Mouse (Mus musculus) liver, embryonic 14.5 days (tissue): ENCODE measurements at regions not wholly inside any gene's neighbourhood (a gene's known extent, or its start where the extent isn't known, plus 50 kb on each side); places are given as distances from the start of the nearest gene placed in this dataset.

Experiments
- ATAC-seq: fragments of 200-750 bp; cut with Nextera tagmentation; 2 replicates; pipeline ENCODE4 v1.8.0; 2017; ENCODE audit warnings: moderate number of reproducible peaks, mild to moderate bottlenecking, moderate library complexity; ENCODE audit not compliant: insufficient read depth
- DNase-seq, 3 experiments: peaks; one replicate each; pipeline ENCODE4 v3.0.0-alpha.2; 2012 to 2013; ENCODE audit warnings: low read depth in 3 of 3, low spot score in 3 of 3
- H3K27ac ChIP-seq: fragments of 300-500 bp; sonication (generic); 2 replicates; pipeline ENCODE4 v1.5.1; 2014; ENCODE audit warnings: moderate library complexity, mild to moderate bottlenecking, control low read depth, inconsistent platforms
- H3K27me3 ChIP-seq: fragments of 300-500 bp; sonication (generic); 2 replicates; pipeline ENCODE4 v1.6.1; 2014; ENCODE audit warnings: mild to moderate bottlenecking, low read length, moderate library complexity; ENCODE audit not compliant: control insufficient read depth, insufficient read depth
- H3K36me3 ChIP-seq: fragments of 300-500 bp; sonication (generic); replicated peaks from 2 replicates; pipeline ENCODE4 v1.6.1; 2014; ENCODE audit warnings: low read depth; ENCODE audit not compliant: control insufficient read depth, insufficient read depth
- H3K4me1 ChIP-seq, 2 experiments: fragments of 200-500 bp in 1 of 2; fragments of 300-500 bp in 1 of 2; sonication (generic) in 1 of 2; replicated peaks; 2 replicates each; pipeline ENCODE4 v1.6.1; 2012 to 2014; ENCODE audit warnings: antibody characterized with exemption in 1 of 2, inconsistent platforms in 1 of 2, low read length in 1 of 2; ENCODE audit not compliant: control insufficient read depth in 2 of 2, insufficient read depth in 2 of 2
- H3K4me2 ChIP-seq: fragments of 300-500 bp; sonication (generic); 2 replicates; pipeline ENCODE4 v1.6.1; 2014; ENCODE audit warnings: low read depth, mild to moderate bottlenecking, control low read depth, moderate library complexity
- H3K4me3 ChIP-seq, 2 experiments: fragments of 200-500 bp in 1 of 2; fragments of 300-500 bp in 1 of 2; sonication (generic) in 1 of 2; 2 replicates each; pipeline ENCODE4 v1.5.1; 2012 to 2014; ENCODE audit warnings: low read depth in 2 of 2, low read length in 2 of 2, mild to moderate bottlenecking in 2 of 2, control low read depth in 1 of 2, inconsistent platforms in 1 of 2, moderate library complexity in 1 of 2; ENCODE audit not compliant: insufficient read depth in 1 of 2
- H3K9ac ChIP-seq: fragments of 300-500 bp; sonication (generic); replicated peaks from 2 replicates; pipeline ENCODE4 v1.6.1; 2014; ENCODE audit warnings: mild to moderate bottlenecking, control low read depth, moderate library complexity
- H3K9me3 ChIP-seq: fragments of 300-500 bp; sonication (generic); 2 replicates; pipeline ENCODE4 v1.6.1; 2016; ENCODE audit warnings: low read length, mixed read lengths; ENCODE audit not compliant: control insufficient read depth
- CTCF ChIP-seq: IDR thresholded peaks from 2 replicates; pipeline ENCODE4 v1.5.1; 2016; ENCODE audit warnings: antibody characterized with exemption, low read depth, control low read depth
- EP300 ChIP-seq: IDR thresholded peaks from 2 replicates; pipeline ENCODE4 v1.6.1; 2016; ENCODE audit warnings: antibody characterized with exemption, low read depth
- WGBS: fragments of 180-500 bp; shearing (Covaris S2); extraction: QIAGEN DNeasy Blood & Tissue Kit; methylation state at CpG from one replicate; pipeline ENCODE4 v1.1.7; 2014; ENCODE audit not compliant: insufficient replicate concordance; 5-methylcytosine and 5-hydroxymethylcytosine counted together

- Histone ChIP-seq H3K27ac (no peak overlapping the region), H3K4me3 (no peak overlapping the region), H3K4me2 (no peak overlapping the region), H3K9me3 (no peaks in the 10 kb centered on the region), H3K9ac (no peak overlapping the region), H3K4me1 (no peaks in the 10 kb centered on the region), H3K36me3 (no peaks in the 10 kb centered on the region), H3K27me3 (no peaks in the 10 kb centered on the region)
- 54% methylated on average over 5 of the region's 5 CpGs for WGBS
- no peak for DNase-seq
- no peak for TF ChIP-seq CTCF
- TF ChIP-seq EP300, result no peak
- no peak for ATAC-seq
Measured at GRCm38 (mm10) chr11:112910309-112910708, 128.3 kb downstream of the Sox9 start.

DNA sequence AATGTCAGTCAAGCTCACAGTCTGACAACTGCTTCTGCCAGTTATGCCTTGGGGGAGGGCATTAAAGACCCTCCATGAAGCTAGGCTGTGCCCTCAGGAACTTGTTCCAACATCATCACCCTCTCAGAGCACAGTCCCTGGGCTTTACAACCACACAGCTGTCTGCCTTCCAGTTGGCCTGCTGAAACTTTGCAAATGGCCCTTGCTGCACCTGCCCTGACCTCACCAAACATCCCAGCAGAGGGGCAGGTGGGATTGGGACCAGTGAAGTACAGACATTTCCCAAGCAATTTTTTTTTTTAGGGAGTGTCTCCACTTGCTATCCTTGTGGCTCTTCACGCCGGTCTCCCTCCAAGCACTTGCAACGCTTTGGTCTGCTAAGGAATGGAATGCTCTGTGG is 130.9 kb downstream of the Sox9 start:
- no peak for TF ChIP-seq CTCF
- no peak for TF ChIP-seq EP300
- no peak overlapping the region for H3K27ac ChIP-seq
- no peaks in the 10 kb centered on the region for H3K4me1 ChIP-seq
- no peak for DNase-seq
- no peak for ATAC-seq
- H3K27me3 ChIP-seq, result no peaks in the 10 kb centered on the region
- H3K4me2 ChIP-seq, result no peak overlapping the region
- H3K4me3 ChIP-seq, result no peak overlapping the region
- WGBS, result 57% methylated on average over 3 of the region's 3 CpGs
- H3K9ac ChIP-seq, result no peak overlapping the region
- no peaks in the 10 kb centered on the region for H3K9me3 ChIP-seq
- no peaks in the 10 kb centered on the region for H3K36me3 ChIP-seq

DNA sequence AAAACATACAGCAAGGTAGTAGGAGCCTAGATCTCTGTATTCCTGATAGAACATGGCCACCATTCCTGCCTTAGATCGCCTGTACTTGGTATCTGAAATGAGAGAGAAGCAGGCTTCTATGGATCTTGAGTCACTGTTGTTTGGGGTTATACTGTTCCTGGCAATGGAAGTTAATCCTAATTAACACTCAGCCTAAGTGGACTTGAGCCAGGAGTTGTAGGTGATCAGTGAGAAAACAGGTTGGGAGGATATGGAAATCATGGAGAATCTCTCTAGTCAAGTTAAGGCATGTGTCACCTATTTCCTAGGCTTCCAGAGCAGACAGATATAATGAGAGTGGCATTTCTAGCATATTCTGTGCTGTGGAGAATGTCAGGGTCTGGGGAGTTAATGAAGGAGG is 134.9 kb downstream of the Sox9 start:
- ATAC-seq, result no peak
- TF ChIP-seq EP300, result no peak
- WGBS, result 30% methylated on average over 1 of the region's 1 CpGs

DNA sequence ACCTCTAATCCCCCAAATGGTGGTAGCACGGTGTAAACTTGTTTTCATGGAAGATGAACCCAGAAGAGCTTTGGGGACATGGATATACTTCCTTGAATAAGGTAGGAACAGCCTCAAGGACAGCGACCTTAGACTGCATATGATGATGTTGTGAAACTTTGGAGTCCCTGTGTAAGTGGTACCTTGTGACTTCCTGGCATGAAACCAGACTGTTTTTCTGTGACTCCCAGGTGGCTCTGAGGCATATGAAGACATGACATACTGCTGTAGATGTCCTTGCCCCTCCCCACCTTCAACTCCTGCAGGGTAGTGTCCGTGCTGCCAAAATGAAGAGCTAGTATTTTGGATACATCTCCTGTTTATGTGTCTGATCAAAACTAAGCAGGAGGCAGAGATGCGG is 138.1 kb downstream of the Sox9 start:
- Histone ChIP-seq H3K9me3 (no peaks in the 10 kb centered on the region), H3K27ac (no peak overlapping the region), H3K9ac (no peak overlapping the region), H3K36me3 (no peaks in the 10 kb centered on the region), H3K4me2 (no peak overlapping the region), H3K27me3 (no peaks in the 10 kb centered on the region), H3K4me1 (no peaks in the 10 kb centered on the region), H3K4me3 (no peak overlapping the region)
- no peak for TF ChIP-seq EP300
- no peak for TF ChIP-seq CTCF
- DNase-seq (no peak), ATAC-seq (no peak)
- WGBS, result 57% methylated on average over 4 of the region's 4 CpGs

More for the DNA sequence above, 134.9 kb downstream of the Sox9 start:
- no peak for DNase-seq
- Histone ChIP-seq H3K27ac (no peak overlapping the region), H3K9me3 (no peaks in the 10 kb centered on the region), H3K4me2 (no peak overlapping the region), H3K4me3 (no peak overlapping the region), H3K4me1 (no peaks in the 10 kb centered on the region), H3K9ac (no peak overlapping the region), H3K27me3 (no peaks in the 10 kb centered on the region), H3K36me3 (no peaks in the 10 kb centered on the region)

DNA sequence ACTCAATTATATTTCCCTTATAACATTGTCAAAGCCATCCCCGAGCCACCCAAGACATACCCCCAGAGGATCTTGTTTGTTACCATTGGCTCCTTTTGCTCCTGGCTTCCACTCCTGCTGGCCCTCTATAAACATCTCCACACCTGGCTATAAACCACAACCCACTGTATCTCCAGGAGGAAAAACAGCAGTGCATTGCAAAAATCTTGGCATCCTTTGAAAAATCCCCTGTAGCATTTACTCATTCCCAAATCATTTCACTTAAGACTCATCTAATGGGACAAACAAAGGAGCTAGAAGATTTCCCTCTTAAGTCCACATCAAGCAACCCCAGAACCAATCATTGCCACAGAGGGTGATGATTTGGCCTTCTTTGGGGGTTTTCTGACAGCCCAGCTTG is 142.6 kb downstream of the Sox9 start:
- Histone ChIP-seq H3K36me3 (no peaks in the 10 kb centered on the region), H3K4me3 (no peak overlapping the region), H3K27me3 (no peaks in the 10 kb centered on the region), H3K4me1 (no peaks in the 10 kb centered on the region), H3K9ac (no peak overlapping the region), H3K9me3 (no peaks in the 10 kb centered on the region), H3K27ac (no peak overlapping the region), H3K4me2 (no peak overlapping the region)
- TF ChIP-seq CTCF (no peak), EP300 (no peak)
- ATAC-seq, result no peak
- no peak for DNase-seq
- WGBS, result 62% methylated on average over 1 of the region's 1 CpGs

- H3K27ac ChIP-seq, result no peak overlapping the region
- TF ChIP-seq EP300, result no peak
- TF ChIP-seq CTCF, result no peak
- 37% methylated on average over 6 of the region's 6 CpGs for WGBS
- no peaks in the 10 kb centered on the region for H3K9me3 ChIP-seq
- H3K4me2 ChIP-seq, result no peak overlapping the region
- H3K4me1 ChIP-seq, result no peaks in the 10 kb centered on the region
- H3K36me3 ChIP-seq, result no peaks in the 10 kb centered on the region
- ATAC-seq (no peak), DNase-seq (no peak)
- no peak overlapping the region for H3K4me3 ChIP-seq
- H3K9ac ChIP-seq, result no peak overlapping the region
- no peaks in the 10 kb centered on the region for H3K27me3 ChIP-seq
Measured at GRCm38 (mm10) chr11:112925140-112925539, 143.1 kb downstream of the Sox9 start.
